Mouse (Mus musculus) thymus, adult 2 months (tissue): Measurements from ENCODE around the gene Zfp61. TPM values are rescaled to one million over a fixed set of nuclear protein-coding genes. Genes with fewer than 3 reads are reported as not detected.

Experiments used
- DNase-seq: peaks from one replicate; pipeline ENCODE4 v3.0.0; 2021
- H3K27ac ChIP-seq: fragments of 200-500 bp; 2 replicates; pipeline ENCODE4 v1.5.1; 2012; ENCODE audit warnings: low read length, control low read depth; ENCODE audit not compliant: control insufficient read depth, insufficient read depth
- H3K27me3 ChIP-seq: fragments of 200-500 bp; 2 replicates; pipeline ENCODE4 v1.6.1; 2012; ENCODE audit warnings: mild to moderate bottlenecking, low read length, moderate library complexity, mixed read lengths; ENCODE audit not compliant: control insufficient read depth, insufficient read depth
- H3K36me3 ChIP-seq: fragments of 200-500 bp; 2 replicates; pipeline ENCODE4 v1.6.1; 2012; ENCODE audit warnings: mild to moderate bottlenecking, low read length, moderate library complexity; ENCODE audit not compliant: control insufficient read depth, insufficient read depth
- H3K4me1 ChIP-seq: fragments of 200-500 bp; replicated peaks from 2 replicates; pipeline ENCODE4 v1.6.1; 2012; ENCODE audit warnings: low read length; ENCODE audit not compliant: control insufficient read depth, insufficient read depth
- H3K4me3 ChIP-seq: fragments of 200-500 bp; 2 replicates; pipeline ENCODE4 v1.5.1; 2012; ENCODE audit warnings: mild to moderate bottlenecking, low read length, control low read depth, moderate library complexity; ENCODE audit not compliant: control insufficient read depth, insufficient read depth
- CTCF ChIP-seq: fragments of 200-500 bp; IDR thresholded peaks from 2 replicates; pipeline ENCODE4 v1.5.1; 2012; ENCODE audit warnings: mild to moderate bottlenecking, control low read depth, low read length, moderate library complexity, borderline replicate concordance; ENCODE audit not compliant: control insufficient read depth, poor library complexity, insufficient read depth; ENCODE audit errors: extremely low read depth
- POLR2A ChIP-seq: fragments of 200-500 bp; IDR thresholded peaks from 2 replicates; pipeline ENCODE4 v1.6.1; 2012; ENCODE audit warnings: mild to moderate bottlenecking, low read length, control low read depth, moderate library complexity; ENCODE audit not compliant: control insufficient read depth, poor library complexity, insufficient read depth; ENCODE audit errors: extremely low read depth
- WGBS: fragments of 180-500 bp; shearing (Covaris S2); methylation state at CpG from one replicate; pipeline ENCODE4 v1.1.7; 2018; 5-methylcytosine and 5-hydroxymethylcytosine counted together
- polyA plus RNA-seq: library from polyadenylated mRNA; depleted of rRNA; stranded (reverse); fragments of >200 nt; gene quantifications from 2 replicates; pipeline ENCODE4 v1.2.3, GENCODE M21; 2012; rRNA removed

Zfp61 gene
- polyA plus RNA-seq, 1 experiment = 22.6 TPM

GRCm38 (mm10) chr7:24253779-24254615 is 47.0 kb downstream of the Zfp61 start:
- Histone ChIP-seq H3K4me1 (peaks cover 7% of the 10 kb centered on the region), H3K27me3 (no peaks in the 10 kb centered on the region), H3K36me3 (no peaks in the 10 kb centered on the region), H3K27ac (no peak overlapping the region), H3K4me3 (no peak overlapping the region)
- no peak for DNase-seq
- 76% methylated on average over 9 of the region's 9 CpGs for WGBS
- no peak for TF ChIP-seq POLR2A
- TF ChIP-seq CTCF = no peak

Other genes starting within 250 kb of the Zfp61 start
- gene Vmn1r183, start 248.0 kb downstream of the Zfp61 start, polyA plus RNA-seq = not detected in 2 replicates
- gene Zfp180, start 219.3 kb downstream of the Zfp61 start, polyA plus RNA-seq = 27.0 and 27.9 TPM in 2 replicates
- 0.66 and 0.79 TPM in 2 replicates for gene Zfp112, start 188.9 kb downstream of the Zfp61 start, polyA plus RNA-seq
- 7.8 and 12.6 TPM in 2 replicates for gene Zfp235, start 167.1 kb downstream of the Zfp61 start, polyA plus RNA-seq
- gene Zfp114, start 126.2 kb downstream of the Zfp61 start, polyA plus RNA-seq = 0.34 and 0.40 TPM in 2 replicates
- 0.89 and 1.1 TPM in 2 replicates for gene Zfp111, start 89.8 kb downstream of the Zfp61 start, polyA plus RNA-seq
- 2.3 and 2.6 TPM in 2 replicates for gene Zfp109, start 63.7 kb downstream of the Zfp61 start, polyA plus RNA-seq
- 0.34 and 0.43 TPM in 2 replicates for gene Zfp108, start 46.4 kb downstream of the Zfp61 start, polyA plus RNA-seq
- 1.2 and 1.7 TPM in 2 replicates for gene Zfp93, start 30.8 kb downstream of the Zfp61 start, polyA plus RNA-seq
- 6.2 and 6.8 TPM in 2 replicates for gene Zfp94, start 15.4 kb upstream of the Zfp61 start, polyA plus RNA-seq
- gene Tescl, start 32.7 kb upstream of the Zfp61 start, polyA plus RNA-seq = 0.12 TPM in 1 of 2 replicates, not detected in the other
- 0.85 and 1.00 TPM in 2 replicates for gene Lypd5, start 48.0 kb upstream of the Zfp61 start, polyA plus RNA-seq
- gene Kcnn4, start 69.0 kb upstream of the Zfp61 start, polyA plus RNA-seq = 402 and 429 TPM in 2 replicates
- 166 and 168 TPM in 2 replicates for gene Smg9, start 98.4 kb upstream of the Zfp61 start, polyA plus RNA-seq
- gene Irgc1, start 151.1 kb upstream of the Zfp61 start, polyA plus RNA-seq = 0.97 and 3.0 TPM in 2 replicates
- 7.0 and 9.5 TPM in 2 replicates for gene Plaur, start 161.3 kb upstream of the Zfp61 start, polyA plus RNA-seq
- 6.4 and 7.1 TPM in 2 replicates for gene Cadm4, start 180.8 kb upstream of the Zfp61 start, polyA plus RNA-seq
- 14.4 and 18.7 TPM in 2 replicates for gene Zfp428, start 205.8 kb upstream of the Zfp61 start, polyA plus RNA-seq
- 0.08 TPM in 1 of 2 replicates, not detected in the other for gene AC161166.1, start 211.2 kb upstream of the Zfp61 start, polyA plus RNA-seq
- gene Irgq, start 229.5 kb upstream of the Zfp61 start, polyA plus RNA-seq = 34.7 and 36.6 TPM in 2 replicates
- gene Pinlyp, start 244.9 kb upstream of the Zfp61 start, polyA plus RNA-seq = 3.6 and 5.4 TPM in 2 replicates
- 115 and 116 TPM in 2 replicates for gene Xrcc1, start 245.1 kb upstream of the Zfp61 start, polyA plus RNA-seq